Mouse (Mus musculus) forebrain, embryonic 11.5 days (tissue): ENCODE measurements around the gene Hadhb. TPM values are rescaled to one million over a fixed set of nuclear protein-coding genes. Genes with fewer than 3 reads are reported as not detected.

ENCODE experiments used
- microRNA counts: library from miRNA; unstranded; fragments of <30 nt; microRNA quantifications from one replicate; lab custom pipeline; 2015
- microRNA-seq: library from miRNA; unstranded; fragments of <30 nt; microRNA quantifications from one replicate; pipeline ENCODE4, GENCODE M21; 2016; ENCODE audit not compliant: insufficient number of aligned reads
- polyA plus RNA-seq: library from polyadenylated mRNA; unstranded; fragments of >200 nt; fragmentation: Nextera tagmentation; extraction: Ambion mirVana; gene quantifications from 2 replicates; pipeline ENCODE4 v1.2.1, GENCODE M21; 2014

The Hadhb gene
- polyA plus RNA-seq, 1 experiment from 2014 or later, result 108 TPM

MicroRNAs encoded within 50 kb of the gene (microRNA counts, 519-probe panel; counts per million panel counts)
- 31.2 counts per million for microRNA mmu-miR-1960 (lab: Ali Mortazavi, UCI)

Small RNA genes lying within 50 kb of the gene (microRNA-seq; reads per million reads assigned to microRNA genes)
- 2.5 reads per million for gene Mir1960

Other genes with a start within 250 kb of the Hadhb start
- gene Il6, start 142.1 kb upstream of the Hadhb start, polyA plus RNA-seq, result not detected in 2 replicates
- gene Tyms, start 81.6 kb upstream of the Hadhb start, polyA plus RNA-seq, result 303 and 309 TPM in 2 replicates
- 17.2 and 19.8 TPM in 2 replicates for gene Garem2, start 50.1 kb upstream of the Hadhb start, polyA plus RNA-seq
- gene 3110082J24Rik, start 49.2 kb upstream of the Hadhb start, polyA plus RNA-seq, result 3.6 and 4.7 TPM in 2 replicates
- 93.1 and 97.4 TPM in 2 replicates for gene Hadha, start 86 bp upstream of the Hadhb start, polyA plus RNA-seq
- not detected in 2 replicates for gene Adgrf3, start 50.5 kb downstream of the Hadhb start, polyA plus RNA-seq
- gene Selenoi, start 77.3 kb downstream of the Hadhb start, polyA plus RNA-seq, result 22.7 and 24.1 TPM in 2 replicates
- gene Drc1, start 126.1 kb downstream of the Hadhb start, polyA plus RNA-seq, result 0.99 and 1.1 TPM in 2 replicates